Mouse (Mus musculus): Measurements from ENCODE around the gene Daam1.

- TF ChIP-seq CTCF (IDR thresholded peaks at IDR 0.05; ENCODE audit: control insufficient read depth, insufficient read depth, low read length) (no peak), POLR2A (IDR thresholded peaks at IDR 0.05; ENCODE audit: borderline replicate concordance, control insufficient read depth, low read depth, low read length) (no peak)
These were observed 103.2 kb downstream of the Daam1 start for GRCm38 (mm10) chr12:71933989-71934645.

Measured in bone marrow, adult 2 months (tissue).